Mouse (Mus musculus): ENCODE data around the gene Zmynd8.

The Zmynd8 gene

DNA sequence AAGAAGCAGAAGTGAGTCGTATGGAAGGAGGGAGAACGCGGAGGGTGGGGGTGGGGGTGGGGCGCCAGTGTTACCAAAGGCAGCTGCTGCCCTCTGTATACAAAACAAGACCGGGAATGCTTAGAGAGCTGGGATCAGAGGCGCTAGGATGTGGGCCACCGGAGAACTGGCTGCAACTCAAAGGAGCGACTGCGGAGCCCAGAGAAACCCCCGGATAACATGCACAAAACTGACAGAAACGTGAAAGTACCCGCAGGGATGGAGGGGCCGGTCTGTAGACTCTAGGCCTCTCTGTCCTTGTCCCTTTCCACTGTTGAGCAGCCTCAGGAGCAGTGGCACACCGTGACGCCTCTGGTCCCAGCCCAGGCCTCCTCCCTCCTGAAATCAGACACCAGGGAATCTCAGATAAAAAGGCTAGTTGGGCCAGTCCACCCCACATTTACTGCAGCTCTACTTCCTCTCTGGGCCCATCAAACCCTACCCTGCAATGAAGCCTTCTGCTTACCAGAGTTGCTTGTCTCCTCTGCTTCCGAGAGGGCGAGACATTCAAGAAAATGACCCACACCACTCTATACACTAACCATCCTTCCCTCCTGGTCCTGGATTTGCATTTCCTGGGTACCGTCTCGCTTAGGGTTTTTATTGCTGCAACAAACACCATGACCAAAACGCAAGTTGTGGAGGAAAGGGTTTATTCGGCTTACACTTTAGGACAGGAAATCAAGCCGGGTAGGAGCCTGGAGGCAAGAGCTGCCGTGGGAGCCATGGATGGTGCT lies 1.7 kb upstream of the Zmynd8 start:
- in situ Hi-C loops (cut with MboI; ENCODE audit: unreplicated experiment in 2 of 2), result no loop called here

DNA sequence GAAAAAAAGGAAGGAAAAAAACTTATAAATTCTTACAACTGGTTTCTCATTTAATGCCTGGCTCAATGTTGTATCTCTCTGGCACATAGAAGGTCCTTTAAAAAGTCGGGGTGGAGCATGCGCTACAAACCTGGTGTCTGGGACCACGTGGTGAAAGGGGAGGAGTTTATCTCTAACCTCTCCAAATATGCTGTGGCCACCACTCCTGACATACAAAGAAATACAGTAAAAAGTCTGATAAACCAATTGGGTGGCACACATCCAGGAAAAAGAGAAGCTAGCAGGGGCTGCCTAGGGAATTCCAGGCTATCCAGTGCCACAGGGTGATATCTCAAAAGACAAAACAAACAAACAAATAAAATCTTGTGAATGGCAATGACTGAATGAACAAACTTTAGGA lies 1.1 kb upstream of the Zmynd8 start:
- in situ Hi-C loops (cut with MboI; ENCODE audit: unreplicated experiment in 2 of 2), result no loop called here

DNA sequence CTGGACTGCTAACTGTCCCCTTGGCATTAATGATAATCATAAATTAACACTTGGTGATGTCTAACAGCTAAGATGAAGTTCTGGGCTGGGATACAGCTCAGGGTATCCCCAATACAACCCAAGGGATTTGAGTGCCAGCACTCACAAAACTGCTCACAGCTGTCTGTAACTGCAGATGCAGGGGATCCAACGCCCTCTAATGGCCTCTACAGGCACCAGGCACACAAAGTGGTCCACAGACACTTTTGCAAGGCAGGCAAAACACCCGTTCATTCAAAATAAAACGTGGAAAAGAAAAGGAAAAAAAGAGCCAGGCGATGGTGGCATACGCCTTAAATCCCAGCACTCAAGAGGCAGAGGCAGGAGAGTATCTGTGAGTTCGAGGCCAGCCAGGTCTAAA lies 658 bp upstream of the Zmynd8 start:
- in situ Hi-C loops (cut with MboI; ENCODE audit: unreplicated experiment in 2 of 2), result no loop called here

DNA sequence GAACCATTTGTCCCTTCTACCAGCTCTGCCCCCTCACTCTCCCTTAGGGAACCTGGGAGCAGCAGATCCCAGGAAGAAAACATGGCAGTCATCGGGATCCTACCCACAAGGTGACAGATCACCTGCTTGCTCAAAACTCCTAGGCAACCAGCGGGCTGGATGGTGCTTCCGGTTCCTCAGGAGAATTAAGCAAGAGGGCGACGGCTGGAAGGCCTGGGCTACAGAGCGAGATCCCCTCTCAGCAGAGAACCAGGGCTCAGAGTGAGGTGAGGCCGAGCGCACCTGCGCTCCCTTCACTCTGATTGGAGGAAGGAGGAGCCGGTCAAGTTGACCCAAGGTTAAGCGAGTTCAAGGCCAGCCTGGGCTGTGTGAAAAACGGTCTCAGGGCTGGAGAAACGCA lies 2.6 kb downstream of the Zmynd8 start:
- in situ Hi-C loops (cut with MboI; ENCODE audit: unreplicated experiment in 2 of 2), result no loop called here

DNA sequence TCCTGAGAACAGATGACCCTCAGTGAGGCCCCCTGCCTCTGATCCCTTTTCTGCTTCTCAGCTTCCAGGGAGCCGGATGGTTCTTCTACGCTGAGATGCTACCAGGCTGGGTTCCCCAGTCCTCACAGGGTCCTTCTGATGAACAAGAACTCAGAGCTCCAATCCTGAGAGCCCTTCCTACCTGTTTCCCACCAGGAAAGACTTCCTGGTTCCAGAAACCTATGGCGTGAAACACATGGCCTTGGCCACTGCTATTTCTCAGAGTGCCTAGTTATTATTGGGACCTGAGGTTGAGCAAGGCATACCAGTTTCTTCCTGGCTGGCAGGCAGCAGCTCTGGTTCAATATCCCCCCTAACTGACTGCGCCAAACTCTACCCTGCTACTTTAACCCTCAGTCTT lies 3.1 kb downstream of the Zmynd8 start:
- in situ Hi-C loops (cut with MboI; ENCODE audit: unreplicated experiment in 2 of 2), result no loop called here

DNA sequence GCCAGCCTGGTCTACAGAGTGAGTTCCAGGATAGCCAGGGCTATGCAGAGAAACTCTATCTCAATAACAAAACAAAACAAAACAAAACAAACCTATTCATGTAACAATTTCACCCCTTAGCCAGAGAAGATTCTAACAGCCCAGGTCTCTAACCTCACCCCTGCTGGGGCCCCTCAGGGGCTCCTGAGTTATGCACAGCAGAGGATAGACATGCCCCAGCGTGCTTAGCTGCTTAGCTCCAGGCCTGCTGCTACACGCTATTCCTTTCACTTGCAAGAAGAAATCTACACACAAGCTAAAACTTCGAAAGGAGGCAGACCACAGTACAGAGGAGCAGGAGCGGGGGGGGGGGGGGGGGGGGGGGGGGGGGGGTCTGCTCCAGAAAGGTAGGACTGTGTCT lies 4.3 kb downstream of the Zmynd8 start:
- in situ Hi-C loops (cut with MboI; ENCODE audit: unreplicated experiment in 2 of 2), result no loop called here

DNA sequence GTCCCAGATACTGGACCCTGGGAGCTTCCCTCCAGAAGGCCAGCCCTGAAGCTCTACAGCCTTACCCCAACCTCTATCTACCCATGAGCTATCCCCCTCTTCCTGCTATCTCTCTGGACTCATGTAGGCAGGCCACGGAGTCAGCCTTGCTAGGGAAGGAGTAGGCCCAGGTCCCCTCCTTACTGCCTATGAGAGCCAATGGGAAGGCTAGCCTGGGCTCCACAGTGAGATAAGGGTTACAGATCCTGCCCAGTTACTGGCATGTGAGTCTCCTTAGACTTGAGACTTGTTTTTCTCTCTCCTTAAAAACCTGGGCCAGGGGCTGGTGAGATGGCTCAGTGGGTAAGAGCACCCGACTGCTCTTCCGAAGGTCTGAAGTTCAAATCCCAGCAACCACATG lies 5.6 kb downstream of the Zmynd8 start:
- in situ Hi-C loops (cut with MboI; ENCODE audit: unreplicated experiment in 2 of 2), result no loop called here

DNA sequence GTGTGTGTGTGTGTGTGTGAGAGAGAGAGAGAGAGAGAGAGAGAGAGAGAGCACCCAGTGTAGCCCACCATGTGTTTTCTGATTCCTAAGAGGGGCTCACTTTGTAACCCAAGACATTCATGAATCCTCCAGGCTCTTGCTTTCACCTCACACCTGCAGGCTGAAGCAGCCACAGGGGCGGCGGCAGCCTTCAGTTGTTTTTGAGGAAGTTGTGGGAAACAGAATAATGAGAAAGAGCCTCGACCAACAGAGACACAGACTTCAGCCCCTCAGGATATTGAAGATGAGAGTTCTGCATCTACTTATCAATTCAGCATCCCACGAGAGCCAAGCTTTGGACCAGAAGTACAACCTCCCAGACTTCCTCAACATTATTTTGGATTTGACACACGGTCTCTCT lies 6.2 kb downstream of the Zmynd8 start:
- in situ Hi-C loops (cut with MboI; ENCODE audit: unreplicated experiment in 2 of 2), result no loop called here

DNA sequence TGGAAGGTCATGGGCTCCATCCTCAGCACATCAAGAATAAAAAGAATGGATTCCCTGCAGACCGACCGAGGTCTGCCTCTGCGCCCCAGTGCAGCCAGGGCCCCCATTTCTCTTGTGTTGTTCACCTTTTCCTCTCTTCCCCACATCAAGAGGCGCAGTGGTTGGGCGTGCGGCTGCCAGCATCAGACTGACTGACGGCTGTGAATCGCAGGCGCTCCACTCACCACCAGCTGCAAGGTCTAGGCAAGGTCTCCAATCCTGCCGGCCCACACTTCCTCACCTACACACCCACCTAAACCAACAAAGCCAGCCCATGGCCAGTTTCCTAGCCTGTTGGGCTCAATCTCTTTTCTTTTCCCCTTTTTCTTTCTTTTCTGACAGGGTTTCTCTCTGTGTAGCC lies 8.4 kb downstream of the Zmynd8 start:
- in situ Hi-C loops (cut with MboI; ENCODE audit: unreplicated experiment in 2 of 2), result no loop called here

DNA sequence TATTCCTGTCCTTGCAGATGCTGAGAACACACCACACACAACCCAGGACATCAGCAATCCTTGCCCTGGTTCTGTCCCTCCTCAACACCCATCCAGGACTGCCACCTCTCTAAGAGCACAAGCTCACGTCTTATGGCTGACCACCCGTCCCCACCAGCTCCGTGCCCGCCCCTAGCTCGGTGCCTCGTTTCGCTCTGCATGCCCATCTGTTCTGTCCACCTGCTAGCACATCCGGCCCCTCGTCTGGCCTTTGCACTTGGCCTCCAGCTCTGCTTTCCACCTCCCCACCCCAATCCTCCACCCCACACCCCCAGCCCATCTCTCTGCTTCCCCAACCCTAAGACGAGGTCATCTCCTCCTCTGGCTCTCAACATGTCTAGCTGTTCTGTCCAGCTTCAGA lies 8.9 kb downstream of the Zmynd8 start:
- in situ Hi-C loops (cut with MboI; ENCODE audit: unreplicated experiment in 2 of 2), result no loop called here

DNA sequence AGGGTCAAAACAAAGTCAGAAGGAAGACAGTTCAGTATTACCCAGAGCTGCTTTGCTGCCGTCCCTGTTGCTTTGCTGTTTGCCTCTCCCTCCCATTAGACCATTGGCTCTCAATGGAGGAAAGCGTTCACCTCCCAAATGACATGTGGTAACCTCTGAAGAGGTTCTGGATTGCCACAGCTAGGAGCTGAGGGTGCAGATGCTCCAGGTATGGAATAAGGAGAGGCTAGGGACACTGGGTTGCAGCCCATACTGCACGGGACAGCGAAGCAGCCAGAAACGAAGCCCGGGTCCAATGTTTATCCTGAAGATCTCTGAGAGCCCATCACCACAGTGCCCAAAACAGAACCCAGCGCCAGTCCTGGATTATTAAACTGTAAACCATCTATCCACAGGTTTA lies 9.6 kb downstream of the Zmynd8 start:
- in situ Hi-C loops (cut with MboI; ENCODE audit: unreplicated experiment in 2 of 2), result no loop called here

DNA sequence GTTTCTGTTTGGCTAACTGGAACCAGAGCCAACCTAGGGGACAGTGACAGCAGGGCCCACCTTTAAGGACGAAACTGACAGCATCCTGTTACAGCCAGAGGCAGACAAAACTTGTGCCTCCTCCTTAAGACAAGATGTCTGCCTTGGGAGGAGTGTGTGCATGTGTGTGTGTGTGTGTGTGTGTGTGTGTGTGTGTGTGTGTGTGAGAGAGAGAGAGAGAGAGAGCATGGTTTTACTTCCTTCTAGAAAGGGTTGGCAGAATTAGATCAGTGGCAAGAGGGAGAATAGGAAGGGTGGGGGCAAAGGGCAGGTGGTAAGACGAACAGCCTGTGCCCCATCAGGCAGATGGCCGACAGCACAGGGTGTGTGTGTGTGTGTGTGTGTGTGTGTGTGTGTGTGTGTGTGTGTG lies 10.0 kb downstream of the Zmynd8 start:
- in situ Hi-C loops (cut with MboI; ENCODE audit: unreplicated experiment in 2 of 2), result no loop called here

DNA sequence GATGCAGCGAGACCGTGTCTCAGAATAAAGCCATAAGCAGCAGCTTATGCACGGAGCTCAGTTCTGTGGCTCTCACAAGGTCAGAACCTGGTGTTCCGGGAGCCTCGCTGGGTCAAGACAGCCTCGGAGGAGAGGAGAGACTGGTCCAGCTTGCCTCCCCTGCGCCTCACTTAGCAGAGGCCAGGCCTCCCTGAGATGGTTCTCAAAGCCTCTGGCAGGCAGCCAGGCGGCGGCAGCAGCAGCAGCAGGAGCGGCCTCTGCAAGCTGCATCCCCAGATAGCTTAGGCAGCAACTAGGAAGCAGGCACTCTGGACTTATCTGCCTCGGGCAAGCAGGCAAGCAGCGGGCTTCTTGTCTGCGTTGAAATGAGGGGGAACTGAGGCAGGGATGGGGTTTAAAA lies 10.4 kb downstream of the Zmynd8 start:
- in situ Hi-C loops (cut with MboI; ENCODE audit: unreplicated experiment in 2 of 2), result no loop called here

DNA sequence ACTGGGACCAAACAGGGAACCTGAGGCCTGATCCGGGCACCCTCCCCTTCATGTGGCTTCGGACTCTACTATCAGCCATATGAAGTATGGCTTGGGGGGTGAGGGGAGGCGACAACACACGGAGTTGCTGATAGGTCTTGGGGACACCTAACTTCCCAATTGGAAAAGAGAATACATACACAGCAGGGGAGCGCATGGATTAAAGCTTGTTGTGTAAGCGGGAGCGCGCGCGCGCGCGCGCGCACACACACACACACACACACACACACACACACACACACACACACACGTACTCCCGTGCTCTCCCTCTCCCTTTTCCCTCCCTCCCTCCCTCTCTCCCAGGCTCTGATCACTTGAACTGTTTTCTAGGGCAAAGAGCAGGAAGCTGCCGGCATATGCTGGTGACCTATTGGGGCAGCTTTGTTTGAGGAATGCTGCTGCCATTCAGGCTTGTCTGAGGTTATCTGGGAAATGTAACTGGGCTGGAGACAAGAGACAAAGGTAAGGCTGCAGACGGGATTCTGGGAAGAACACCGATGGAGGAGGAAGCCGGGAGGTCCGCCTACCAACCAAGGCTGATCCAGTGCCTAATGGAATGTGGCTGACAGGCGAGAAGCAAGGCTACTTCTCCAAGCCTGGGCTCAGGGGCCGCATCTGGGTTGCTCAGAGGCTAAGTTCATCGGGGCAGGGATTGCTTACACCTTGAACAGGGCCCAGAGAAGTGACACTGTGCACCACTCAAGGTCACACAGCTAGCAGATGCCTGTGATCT lies 11.8 kb downstream of the Zmynd8 start:
- in situ Hi-C loops (cut with MboI; ENCODE audit: unreplicated experiment in 2 of 2), result no loop called here

DNA sequence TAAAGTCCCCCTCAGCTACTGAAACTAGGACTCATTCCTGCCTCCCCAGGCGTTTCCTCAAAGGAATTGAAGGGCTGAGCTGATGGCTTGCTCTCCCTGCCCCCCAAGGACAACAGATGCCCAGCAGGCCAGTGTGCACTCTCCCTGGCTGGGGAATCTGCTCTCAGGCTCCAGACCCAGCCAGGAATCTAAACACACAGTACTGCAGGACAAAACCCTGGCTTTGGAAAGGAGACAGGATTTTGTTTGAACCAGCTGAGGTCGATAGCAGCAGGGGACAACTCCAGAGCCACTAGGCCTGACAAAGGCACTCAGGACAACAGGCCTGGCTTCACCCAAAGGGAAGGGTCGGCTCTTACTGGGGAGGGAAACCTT lies 12.3 kb downstream of the Zmynd8 start:
- in situ Hi-C loops (cut with MboI; ENCODE audit: unreplicated experiment in 2 of 2), result no loop called here

DNA sequence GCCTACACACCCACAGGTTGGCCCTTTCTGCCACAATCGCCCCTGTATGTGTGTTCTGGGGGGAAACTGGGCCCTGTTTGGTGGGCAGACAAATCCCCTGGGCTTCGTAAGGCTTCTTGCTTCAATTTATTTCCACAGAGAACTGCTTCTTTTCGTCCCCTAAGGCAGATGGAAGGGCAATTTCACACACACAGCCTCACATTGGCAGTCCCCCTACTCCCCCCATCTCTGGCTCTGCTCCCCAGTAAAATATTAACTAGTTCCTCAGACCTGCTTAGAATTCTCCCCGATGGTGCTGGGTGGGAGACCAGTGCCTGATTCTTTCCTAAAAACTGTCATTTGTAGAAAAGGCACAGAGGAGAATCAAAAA lies 12.9 kb downstream of the Zmynd8 start:
- in situ Hi-C loops (cut with MboI; ENCODE audit: unreplicated experiment in 2 of 2), result no loop called here

DNA sequence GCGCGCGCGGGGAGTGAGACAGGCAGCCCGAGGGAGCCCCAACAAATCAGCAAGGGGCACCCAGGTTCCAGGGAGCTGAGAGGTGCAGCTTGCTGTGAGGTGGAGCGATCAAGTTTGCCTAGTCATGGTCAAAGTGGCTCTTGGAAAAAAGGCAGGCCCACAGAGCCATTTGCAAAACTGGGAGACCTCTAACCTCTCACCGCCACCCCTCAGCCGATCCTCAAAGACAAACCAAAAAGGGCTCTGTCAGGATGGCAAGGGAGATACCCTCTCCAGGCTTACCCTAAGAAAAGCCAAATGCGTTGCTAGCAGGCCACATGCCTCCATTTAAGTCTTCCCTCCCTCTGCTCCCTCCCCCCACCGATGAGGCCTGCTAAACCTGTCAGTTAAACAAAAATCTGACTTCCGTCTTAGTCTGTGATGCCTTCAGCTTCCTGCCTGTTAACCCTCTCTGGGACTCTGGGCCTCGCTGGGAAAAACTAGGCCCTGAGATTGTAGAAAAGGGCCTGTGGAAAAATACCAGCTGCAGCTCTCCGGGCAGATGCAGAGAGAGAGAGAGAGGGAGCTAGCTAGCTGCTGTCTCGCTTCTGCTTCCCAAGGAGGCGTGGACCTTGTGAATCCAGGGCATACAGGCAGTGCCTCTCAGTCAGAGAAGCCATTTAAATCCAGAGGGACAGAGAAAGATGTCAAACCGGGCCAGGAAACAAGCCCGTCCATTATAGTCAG lies 13.4 kb downstream of the Zmynd8 start:
- in situ Hi-C loops (cut with MboI; ENCODE audit: unreplicated experiment in 2 of 2), result no loop called here

DNA sequence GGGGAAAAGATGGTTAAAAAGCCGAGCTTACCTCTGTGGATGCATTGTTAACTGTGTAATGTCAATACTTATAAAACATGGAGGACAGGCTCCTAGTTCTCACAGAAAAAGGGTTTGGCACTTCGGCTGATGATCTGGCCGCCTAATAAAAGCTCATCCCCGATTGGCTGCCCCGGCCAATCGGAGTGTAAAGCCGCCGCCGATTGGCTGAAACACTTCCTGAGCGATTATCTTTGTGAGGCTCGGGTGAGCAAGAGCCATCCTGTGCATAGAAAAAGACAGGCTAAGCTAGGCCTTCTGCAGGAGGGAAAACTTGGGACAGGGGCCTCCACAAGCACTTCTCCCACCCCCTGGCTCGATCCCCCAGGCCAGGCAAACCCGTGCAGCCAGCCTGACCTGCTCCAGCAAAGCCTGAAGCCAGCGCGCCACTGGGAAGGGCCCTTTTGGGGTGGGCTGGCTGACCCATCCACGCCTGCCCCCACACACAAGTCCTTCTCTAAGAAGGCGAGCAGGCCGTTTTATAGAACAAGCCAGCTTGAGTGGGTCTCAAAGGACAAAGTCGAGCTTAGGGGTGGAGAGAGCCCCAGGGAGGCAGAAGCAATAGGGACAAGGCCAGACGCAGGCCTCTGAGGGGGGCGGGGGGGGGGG lies 14.1 kb downstream of the Zmynd8 start:
- in situ Hi-C loops (cut with MboI; ENCODE audit: unreplicated experiment in 2 of 2), result no loop called here

DNA sequence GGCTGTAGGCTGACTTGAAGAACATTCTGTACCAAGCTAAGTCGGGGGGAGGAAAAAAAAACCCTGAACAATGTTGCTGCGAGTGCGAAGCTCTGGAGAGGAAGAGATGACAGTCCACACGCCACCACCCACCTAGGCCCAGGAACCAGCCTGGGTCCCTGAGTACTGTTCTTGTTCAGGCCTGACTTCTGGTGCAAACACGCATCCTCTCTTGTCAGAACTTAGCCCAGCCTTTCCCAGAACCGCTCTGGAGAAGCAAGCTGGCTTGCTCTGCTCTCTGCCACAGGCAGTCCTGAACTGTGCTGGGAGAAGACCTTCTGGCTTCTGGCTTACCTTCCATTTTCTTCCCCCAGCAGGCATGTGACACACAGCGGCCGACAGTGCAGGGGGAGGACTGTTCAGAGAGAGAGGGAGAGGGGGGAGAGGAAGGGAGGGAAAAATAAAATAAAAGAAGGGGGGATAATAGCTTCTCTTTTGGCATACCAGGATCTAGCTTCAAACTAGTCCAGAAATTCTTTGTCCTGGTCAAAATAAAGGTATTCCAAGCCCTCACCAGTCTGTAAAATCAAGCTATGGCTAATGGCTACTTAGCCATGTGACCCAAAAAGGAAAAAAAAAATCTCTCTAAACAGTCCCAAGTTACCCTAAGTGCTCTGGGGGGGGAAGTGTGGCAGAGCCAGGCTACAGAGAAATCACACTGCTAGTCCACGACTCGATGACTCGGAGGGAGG lies 14.8 kb downstream of the Zmynd8 start:
- in situ Hi-C loops (cut with MboI; ENCODE audit: unreplicated experiment in 2 of 2), result no loop called here

DNA sequence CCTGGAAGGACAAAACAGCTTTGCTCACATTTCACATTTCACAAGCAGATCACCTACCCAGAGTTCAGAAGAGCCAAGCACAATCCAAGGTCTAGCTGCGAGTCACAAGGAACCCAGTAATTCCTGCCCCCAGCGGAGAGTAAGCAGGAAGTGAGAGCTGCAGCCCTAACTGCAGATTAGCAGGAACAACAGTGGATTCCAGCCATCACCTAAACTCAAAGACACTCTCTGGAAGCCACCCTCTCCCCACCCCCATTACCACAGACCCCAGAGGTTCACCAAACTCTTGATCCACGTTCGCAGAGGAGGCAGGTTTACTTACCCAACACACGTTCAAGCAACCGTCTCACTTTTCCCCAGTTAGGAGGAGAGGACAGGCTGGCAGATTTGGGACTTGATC lies 15.8 kb downstream of the Zmynd8 start:
- in situ Hi-C loops (cut with MboI; ENCODE audit: unreplicated experiment in 2 of 2), result no loop called here

Data from v-Abl transformed pro-B cells (cell line).